Mouse (Mus musculus): Measurements from ENCODE around the gene Vars.

DNA sequence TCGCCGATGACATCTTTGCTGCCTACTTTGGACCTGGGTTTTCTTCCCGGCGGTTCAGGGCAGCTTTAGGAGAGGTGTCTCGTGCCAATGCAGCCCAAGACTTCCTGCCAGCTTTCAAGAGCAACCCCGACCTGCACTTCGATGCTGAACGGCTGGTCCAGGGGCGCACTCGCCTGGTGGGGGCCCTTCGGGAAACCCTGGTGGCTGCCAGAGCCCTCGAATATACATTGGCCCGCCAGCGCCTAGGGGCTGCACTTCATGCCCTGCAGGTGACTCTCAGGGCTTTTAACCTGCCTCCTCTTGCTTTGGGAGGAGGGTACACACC lies 16.9 kb downstream of the Vars start:
- TF ChIP-seq CTCF (IDR thresholded peaks at IDR 0.05) (no peak), EP300 (IDR thresholded peaks at IDR 0.05) (no peak)

All from lung, postnatal 0 days (tissue).